In genomic region chr17:46457791-46458190, GRCm38 (mm10) we compare ENCODE assay signal across 10 mouse cellular contexts. TPM values are rescaled to one million over a fixed set of nuclear protein-coding genes. Genes with fewer than 3 reads are reported as not detected.
DNase-seq lines count a peak whose midpoint lies in the region; ATAC-seq and TF ChIP-seq lines count a peak whose summit lies in the region.
"Had no signal": no experiment of that assay in that cellular context is flagged by ENCODE, and none has a peak within 500 bp of the region (broad histone marks: within the 10 kb centered on the region; RNA-seq: fewer than 3 reads in every experiment).

No protein-coding gene starts in this region.

- no peak for ATAC-seq in heart, embryonic 11.5 days (replicated peaks; ENCODE audit: insufficient number of reproducible peaks, low FRiP score, low TSS enrichment)
- ATAC-seq in embryonic facial prominence, embryonic 14.5 days (ENCODE audit: low read depth), result no peak; the same call in 1 of the 2 replicates
- no peak for ATAC-seq in liver, embryonic 13.5 days (ENCODE audit: low read depth)
- no peak for ATAC-seq in stomach, postnatal 0 days (ENCODE audit: low FRiP score, low TSS enrichment)

- H3K4me3 ChIP-seq in heart, embryonic 11.5 days (ENCODE audit: low read depth, low read length), result no peak overlapping the region
- H3K4me3 ChIP-seq in embryonic facial prominence, embryonic 14.5 days (ENCODE audit: low read depth, low read length), result no peak overlapping the region
- no peak overlapping the region for H3K4me3 ChIP-seq in liver, embryonic 13.5 days (replicated peaks)
- no peak overlapping the region for H3K4me3 ChIP-seq in stomach, postnatal 0 days (ENCODE audit: low read depth, low read length)
- H3K4me3 ChIP-seq: embryonic facial prominence, embryonic 13.5 days; lung, embryonic 15.5 days had no signal

- no peak for TF ChIP-seq EP300 in stomach, postnatal 0 days (optimal IDR thresholded peaks at IDR 0.05)

- peak overlapping the region; percentile 46; the same call in 1 of the 2 replicates for H3K27ac ChIP-seq in heart, embryonic 11.5 days (ENCODE audit: low read depth, low read length)
- no peak overlapping the region for H3K27ac ChIP-seq in embryonic facial prominence, embryonic 14.5 days (replicated peaks; ENCODE audit: low read depth, low read length)
- no peak overlapping the region for H3K27ac ChIP-seq in liver, embryonic 13.5 days
- no peak overlapping the region for H3K27ac ChIP-seq in stomach, postnatal 0 days (replicated peaks)
- H3K27ac ChIP-seq: embryonic facial prominence, embryonic 13.5 days; lung, embryonic 15.5 days had no signal

- H3K27me3 ChIP-seq in heart, embryonic 11.5 days (ENCODE audit: control insufficient read depth, insufficient read depth, low read length), result peaks cover 74% of the 10 kb centered on the region
- peaks cover 81% of the 10 kb centered on the region for H3K27me3 ChIP-seq in embryonic facial prominence, embryonic 14.5 days (replicated peaks; ENCODE audit: control insufficient read depth, insufficient read depth, low read length)
- H3K27me3 ChIP-seq in liver, embryonic 13.5 days, result peaks cover 95% of the 10 kb centered on the region
- H3K27me3 ChIP-seq in stomach, postnatal 0 days (ENCODE audit: control insufficient read depth, insufficient read depth, low read length), result no peaks in the 10 kb centered on the region; the same call in 1 of the 2 replicates

- H3K4me2 ChIP-seq in heart, embryonic 11.5 days, result no peak overlapping the region; the same call in 1 of the 2 replicates
- H3K4me2 ChIP-seq in embryonic facial prominence, embryonic 14.5 days (ENCODE audit: low read depth, low read length), result no peak overlapping the region
- H3K4me2 ChIP-seq in liver, embryonic 13.5 days, result no peak overlapping the region
- no peak overlapping the region for H3K4me2 ChIP-seq in stomach, postnatal 0 days (replicated peaks; ENCODE audit: low read depth)
- H3K4me2 ChIP-seq: embryonic facial prominence, embryonic 13.5 days; lung, embryonic 15.5 days had no signal

- 14% methylated on average over 10 of the region's 10 CpGs for WGBS in heart, embryonic 11.5 days (ENCODE audit: insufficient replicate concordance)
- WGBS in embryonic facial prominence, embryonic 14.5 days, result 14% methylated on average over 10 of the region's 10 CpGs
- WGBS in liver, embryonic 13.5 days (ENCODE audit: insufficient replicate concordance), result 8% methylated on average over 10 of the region's 10 CpGs
- 11% methylated on average over 10 of the region's 10 CpGs for WGBS in stomach, postnatal 0 days

- no peak for DNase-seq in heart, adult 8-10 months (ENCODE audit: low spot score)
- DNase-seq in A20 (ENCODE audit: low read depth, low spot score) (peak; percentile 70), WW6 (ENCODE audit: low read depth, low spot score) (peak; percentile 50)
- peak; percentile 58 for DNase-seq in embryonic facial prominence, embryonic 14.5 days (ENCODE audit: low spot score)
- peak; percentile 22 for DNase-seq in liver, embryonic 13.5 days
- DNase-seq in stomach, postnatal 0 days (ENCODE audit: low spot score), result peak; percentile 70
- DNase-seq in yolk sac, embryonic 10.5 days (ENCODE audit: low spot score), result no peak

- no peaks in the 10 kb centered on the region for H3K9me3 ChIP-seq in heart, embryonic 11.5 days (replicated peaks; ENCODE audit: control insufficient read depth, low read length)
- no peaks in the 10 kb centered on the region for H3K9me3 ChIP-seq in embryonic facial prominence, embryonic 14.5 days (ENCODE audit: control insufficient read depth, low read length)
- H3K9me3 ChIP-seq in liver, embryonic 13.5 days (replicated peaks), result no peaks in the 10 kb centered on the region
- H3K9me3 ChIP-seq in stomach, postnatal 0 days (ENCODE audit: control insufficient read depth, low read length), result no peaks in the 10 kb centered on the region
- H3K9me3 ChIP-seq: embryonic facial prominence, embryonic 13.5 days; lung, embryonic 15.5 days had no signal

- H3K36me3 ChIP-seq in heart, embryonic 11.5 days (ENCODE audit: control insufficient read depth, insufficient read depth, low read length), result no peaks in the 10 kb centered on the region
- no peaks in the 10 kb centered on the region for H3K36me3 ChIP-seq in embryonic facial prominence, embryonic 14.5 days (ENCODE audit: control insufficient read depth, insufficient read depth, low read length)
- no peaks in the 10 kb centered on the region for H3K36me3 ChIP-seq in liver, embryonic 13.5 days
- no peaks in the 10 kb centered on the region for H3K36me3 ChIP-seq in stomach, postnatal 0 days (ENCODE audit: control insufficient read depth, insufficient read depth, low read length)
- H3K36me3 ChIP-seq: embryonic facial prominence, embryonic 13.5 days; lung, embryonic 15.5 days had no signal

- no peak overlapping the region for H3K9ac ChIP-seq in heart, embryonic 11.5 days (ENCODE audit: low read depth, low read length)
- no peak overlapping the region for H3K9ac ChIP-seq in embryonic facial prominence, embryonic 14.5 days (ENCODE audit: low read depth, low read length)
- H3K9ac ChIP-seq in liver, embryonic 13.5 days, result no peak overlapping the region
- no peak overlapping the region for H3K9ac ChIP-seq in stomach, postnatal 0 days (ENCODE audit: low read length)
- H3K9ac ChIP-seq: embryonic facial prominence, embryonic 13.5 days; lung, embryonic 15.5 days had no signal

- H3K4me1 ChIP-seq in heart, embryonic 11.5 days (ENCODE audit: control insufficient read depth, insufficient read depth, low read length), result peaks cover 44% of the 10 kb centered on the region
- peaks cover 10% of the 10 kb centered on the region; the same call in 1 of the 2 replicates for H3K4me1 ChIP-seq in embryonic facial prominence, embryonic 14.5 days (ENCODE audit: control insufficient read depth, insufficient read depth, low read length)
- H3K4me1 ChIP-seq in liver, embryonic 13.5 days (replicated peaks), result peaks cover 32% of the 10 kb centered on the region
- peaks cover 5% of the 10 kb centered on the region; the same call in 1 of the 2 replicates for H3K4me1 ChIP-seq in stomach, postnatal 0 days (replicated peaks; ENCODE audit: control insufficient read depth, insufficient read depth)

- TF ChIP-seq CTCF in stomach, postnatal 0 days (IDR thresholded peaks at IDR 0.05; ENCODE audit: low read depth), result peak; percentile 72

RNA-seq across cellular contexts. Expression of gene Slc22a7, which starts 19.5 kb away (rescaled TPM):
- 0.20 TPM in 1 of 2 replicates, not detected in the other for polyA plus RNA-seq in heart, embryonic 11.5 days (2014; fragmentation: Nextera tagmentation; extraction: Ambion mirVana)
- total RNA-seq in heart, adult 8-10 months (2022), result not detected
- polyA plus RNA-seq in embryonic facial prominence, embryonic 14.5 days (2014; fragmentation: Nextera tagmentation; extraction: Ambion mirVana), result not detected in 2 replicates
- polyA plus RNA-seq in liver, embryonic 13.5 days (2015; fragmentation: Nextera tagmentation; extraction: Ambion mirVana), result not detected in 2 replicates
- polyA plus RNA-seq in stomach, postnatal 0 days (2015; fragmentation: Nextera tagmentation; extraction: Ambion mirVana), result not detected in 2 replicates
- polyA plus RNA-seq: embryonic facial prominence, embryonic 13.5 days had no signal

RNA-seq across cellular contexts. Expression of gene Crip3, which starts 29.1 kb away (rescaled TPM):
- polyA plus RNA-seq in heart, embryonic 11.5 days (2014; fragmentation: Nextera tagmentation; extraction: Ambion mirVana), result 0.39 and 0.97 TPM in 2 replicates
- 1 to 10 TPM in 1 of 4 experiments, under 1 TPM in 3; 0.54 to 1.0 (median 0.88) TPM for total RNA-seq in heart, adult 8-10 months (2022)
- 0.99 and 2.0 TPM in 2 replicates for polyA plus RNA-seq in embryonic facial prominence, embryonic 14.5 days (2014; fragmentation: Nextera tagmentation; extraction: Ambion mirVana)
- polyA plus RNA-seq in liver, embryonic 13.5 days (2015; fragmentation: Nextera tagmentation; extraction: Ambion mirVana), result not detected in 2 replicates
- polyA plus RNA-seq in stomach, postnatal 0 days (2015; fragmentation: Nextera tagmentation; extraction: Ambion mirVana), result 0.23 and 0.24 TPM in 2 replicates

RNA-seq across cellular contexts. Expression of gene Ttbk1, which starts 29.7 kb away (rescaled TPM):
- polyA plus RNA-seq in heart, embryonic 11.5 days (2014; fragmentation: Nextera tagmentation; extraction: Ambion mirVana), result 0.04 and 0.07 TPM in 2 replicates
- under 1 TPM; 0.11 to 0.41 (median 0.24) TPM for total RNA-seq in heart, adult 8-10 months (2022)
- polyA plus RNA-seq in embryonic facial prominence, embryonic 14.5 days (2014; fragmentation: Nextera tagmentation; extraction: Ambion mirVana), result 0.46 and 0.61 TPM in 2 replicates
- 0.02 TPM in 2 replicates for polyA plus RNA-seq in liver, embryonic 13.5 days (2015; fragmentation: Nextera tagmentation; extraction: Ambion mirVana)
- 0.13 and 0.15 TPM in 2 replicates for polyA plus RNA-seq in stomach, postnatal 0 days (2015; fragmentation: Nextera tagmentation; extraction: Ambion mirVana)

RNA-seq across cellular contexts. Expression of gene Dnph1, which starts 38.7 kb away (rescaled TPM):
- 27.9 and 28.4 TPM in 2 replicates for polyA plus RNA-seq in heart, embryonic 11.5 days (2014; fragmentation: Nextera tagmentation; extraction: Ambion mirVana)
- 1 to 10 TPM; 1.7 to 2.2 (median 1.8) TPM for total RNA-seq in heart, adult 8-10 months (2022)
- 34.5 and 36.9 TPM in 2 replicates for polyA plus RNA-seq in embryonic facial prominence, embryonic 14.5 days (2014; fragmentation: Nextera tagmentation; extraction: Ambion mirVana)
- 34.6 and 35.1 TPM in 2 replicates for polyA plus RNA-seq in liver, embryonic 13.5 days (2015; fragmentation: Nextera tagmentation; extraction: Ambion mirVana)
- polyA plus RNA-seq in stomach, postnatal 0 days (2015; fragmentation: Nextera tagmentation; extraction: Ambion mirVana), result 23.8 and 24.7 TPM in 2 replicates

Comparison
In these comparisons a context has a peak if more than half of its experiments do, and no peak if none do; other contexts are left out.
1. DNase-seq: peak in A20 (single experiment), WW6 (single experiment), embryonic facial prominence, embryonic 14.5 days (single experiment), liver, embryonic 13.5 days (single experiment) and stomach, postnatal 0 days (single experiment); none in heart, adult 8-10 months (single experiment) and yolk sac, embryonic 10.5 days (single experiment).